Mouse (Mus musculus): ENCODE data around the gene Epha4. TPM values are rescaled to one million over a fixed set of nuclear protein-coding genes. Genes with fewer than 3 reads are reported as not detected.

Gene Epha4
- polyA plus RNA-seq, 1 experiment from 2014 or later: 49.8 TPM

- 58% methylated on average over 5 of the region's 5 CpGs for WGBS
- H3K9ac ChIP-seq: no peak overlapping the region
These were observed 140.8 kb downstream of the Epha4 start for GRCm38 (mm10) chr1:77374054-77374453.

DNA sequence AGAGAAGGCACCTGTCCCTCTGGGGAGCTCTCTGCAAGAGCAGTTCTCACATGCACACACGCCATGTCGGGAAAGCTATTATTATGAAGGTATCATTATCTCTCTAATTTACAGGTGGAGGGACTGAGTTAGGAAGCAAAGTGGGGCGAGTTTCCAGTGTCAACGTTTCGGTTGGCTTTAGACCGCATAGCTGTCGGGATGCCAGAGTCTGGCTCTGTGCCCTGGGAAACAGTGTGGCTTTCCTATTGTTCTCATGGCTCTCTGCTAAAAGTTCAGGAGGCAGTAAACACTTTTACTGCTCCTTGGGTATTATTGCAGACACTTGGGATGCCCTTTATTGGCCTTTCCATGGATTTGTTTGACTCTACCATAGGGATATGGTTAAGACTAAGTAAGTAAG, 144.0 kb downstream of the Epha4 start:
- no peak for ATAC-seq (ENCODE audit: low FRiP score, low read depth)

More at GRCm38 (mm10) chr1:77374054-77374453, 140.8 kb downstream of the Epha4 start:
- no peak overlapping the region for H3K4me3 ChIP-seq
- no peaks in the 10 kb centered on the region for H3K27me3 ChIP-seq
- H3K27ac ChIP-seq (replicated peaks): no peak overlapping the region
- no peak overlapping the region for H3K4me2 ChIP-seq
- H3K36me3 ChIP-seq: peaks cover 15% of the 10 kb centered on the region
- no peaks in the 10 kb centered on the region for H3K9me3 ChIP-seq
- peaks cover 11% of the 10 kb centered on the region for H3K4me1 ChIP-seq (replicated peaks)
- ATAC-seq (ENCODE audit: low FRiP score, low read depth): no peak

DNA sequence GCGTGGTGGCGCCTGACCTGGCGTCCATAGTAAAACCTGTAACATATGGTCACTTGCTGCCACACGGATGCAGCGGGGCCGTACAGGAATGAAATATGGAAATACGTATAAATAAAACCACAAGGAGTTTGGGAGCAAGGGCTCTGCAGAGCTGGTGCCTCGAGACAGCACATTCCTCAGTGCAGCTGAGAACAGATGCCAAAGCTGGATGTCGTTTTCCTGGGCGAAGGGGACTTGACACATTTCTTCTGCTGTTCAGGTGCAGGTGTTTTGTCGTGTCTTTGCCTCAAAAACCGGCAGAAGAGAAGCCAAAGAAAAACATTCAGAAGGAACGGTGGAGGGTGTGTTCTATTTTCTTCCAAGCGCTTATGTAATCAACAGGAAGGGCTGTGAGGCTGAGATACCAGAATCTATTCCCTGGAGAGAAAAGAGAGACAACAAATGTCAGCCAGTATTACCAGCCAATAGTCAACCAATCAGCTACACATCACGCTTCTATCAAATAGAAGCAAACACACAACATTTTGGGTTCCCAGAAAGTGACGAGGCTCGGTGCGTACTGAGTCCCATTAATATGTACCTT, 145.5 kb downstream of the Epha4 start:
- Histone ChIP-seq H3K4me1 (replicated peaks) (no peaks in the 10 kb centered on the region; the same call in 1 of the 2 replicates), H3K4me3 (no peak overlapping the region), H3K9me3 (no peaks in the 10 kb centered on the region), H3K36me3 (peaks cover 12% of the 10 kb centered on the region), H3K27me3 (no peaks in the 10 kb centered on the region), H3K4me2 (no peak overlapping the region), H3K27ac (replicated peaks) (no peak overlapping the region), H3K9ac (no peak overlapping the region)
- ATAC-seq (ENCODE audit: low FRiP score, low read depth): no peak
- 84% methylated on average over 18 of the region's 18 CpGs for WGBS

More for the DNA sequence above, 144.0 kb downstream of the Epha4 start:
- Histone ChIP-seq H3K9me3 (no peaks in the 10 kb centered on the region), H3K27ac (replicated peaks) (no peak overlapping the region), H3K36me3 (peaks cover 12% of the 10 kb centered on the region), H3K27me3 (no peaks in the 10 kb centered on the region), H3K4me2 (no peak overlapping the region), H3K4me3 (no peak overlapping the region), H3K4me1 (replicated peaks) (no peaks in the 10 kb centered on the region; the same call in 1 of the 2 replicates), H3K9ac (no peak overlapping the region)
- WGBS: 69% methylated on average over 7 of the region's 7 CpGs

DNA sequence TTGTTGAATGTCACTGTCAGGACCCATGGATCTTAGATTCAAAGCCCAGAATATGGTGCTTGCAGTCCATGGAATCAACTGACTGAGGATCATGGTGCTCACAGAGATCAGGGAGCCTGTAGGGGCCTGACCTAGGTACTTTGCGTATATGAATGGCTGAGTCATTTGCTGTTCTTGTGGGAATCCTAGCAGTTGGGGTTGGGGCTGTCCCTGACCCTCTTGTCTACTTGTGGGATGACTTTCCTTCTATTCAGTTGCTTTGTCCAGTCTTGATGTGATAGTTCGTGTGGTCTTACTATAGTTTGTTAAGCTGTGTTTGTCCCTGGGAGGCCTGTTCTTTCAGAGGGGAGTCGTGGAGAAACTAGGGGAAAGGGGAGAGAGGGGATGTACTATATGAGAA, 149.0 kb downstream of the Epha4 start:
- ATAC-seq (ENCODE audit: low FRiP score, low read depth): no peak
- H3K4me3 ChIP-seq: no peak overlapping the region
- no peak overlapping the region for H3K4me2 ChIP-seq
- WGBS: 80% methylated on average over 3 of the region's 3 CpGs
- no peaks in the 10 kb centered on the region; the same call in 1 of the 2 replicates for H3K4me1 ChIP-seq (replicated peaks)
- no peaks in the 10 kb centered on the region for H3K27me3 ChIP-seq
- H3K27ac ChIP-seq (replicated peaks): no peak overlapping the region
- H3K9me3 ChIP-seq: no peaks in the 10 kb centered on the region
- peaks cover 5% of the 10 kb centered on the region for H3K36me3 ChIP-seq
- no peak overlapping the region for H3K9ac ChIP-seq

DNA sequence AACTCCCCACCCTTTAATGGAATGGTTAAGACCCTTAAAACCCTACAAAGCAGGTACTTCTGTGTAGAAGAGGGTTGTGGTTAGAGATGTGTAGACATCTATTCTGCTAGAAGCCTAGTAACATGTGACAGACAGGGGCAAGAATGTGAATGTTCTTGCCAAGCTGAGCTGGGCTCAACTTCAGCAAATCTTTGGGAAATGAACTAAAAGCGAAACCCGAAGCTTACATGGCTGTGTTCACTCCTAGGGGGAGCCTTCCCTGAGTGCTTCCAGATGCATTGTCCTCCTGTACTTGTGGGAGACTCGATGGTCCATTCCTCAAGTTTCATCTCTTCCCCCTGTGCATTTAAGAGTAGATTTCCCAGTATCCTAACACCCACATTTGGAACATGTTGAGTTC, 150.3 kb downstream of the Epha4 start:
- ATAC-seq (ENCODE audit: low FRiP score, low read depth): no peak
- Histone ChIP-seq H3K4me1 (replicated peaks) (no peaks in the 10 kb centered on the region), H3K9me3 (no peaks in the 10 kb centered on the region), H3K9ac (no peak overlapping the region), H3K27ac (replicated peaks) (no peak overlapping the region), H3K4me3 (no peak overlapping the region), H3K36me3 (peaks cover 5% of the 10 kb centered on the region), H3K4me2 (no peak overlapping the region), H3K27me3 (no peaks in the 10 kb centered on the region)
- 93% methylated on average over 3 of the region's 3 CpGs for WGBS

GRCm38 (mm10) chr1:77363848-77364247, 151.0 kb downstream of the Epha4 start:
- no peak overlapping the region for H3K4me2 ChIP-seq
- H3K9ac ChIP-seq: no peak overlapping the region
- H3K27me3 ChIP-seq: no peaks in the 10 kb centered on the region
- no peak overlapping the region for H3K27ac ChIP-seq (replicated peaks)
- H3K4me1 ChIP-seq (replicated peaks): no peaks in the 10 kb centered on the region
- no peaks in the 10 kb centered on the region; the same call in 1 of the 2 replicates for H3K36me3 ChIP-seq
- ATAC-seq (ENCODE audit: low FRiP score, low read depth): no peak
- no peaks in the 10 kb centered on the region for H3K9me3 ChIP-seq
- 97% methylated on average over 1 of the region's 1 CpGs for WGBS
- H3K4me3 ChIP-seq: no peak overlapping the region

DNA sequence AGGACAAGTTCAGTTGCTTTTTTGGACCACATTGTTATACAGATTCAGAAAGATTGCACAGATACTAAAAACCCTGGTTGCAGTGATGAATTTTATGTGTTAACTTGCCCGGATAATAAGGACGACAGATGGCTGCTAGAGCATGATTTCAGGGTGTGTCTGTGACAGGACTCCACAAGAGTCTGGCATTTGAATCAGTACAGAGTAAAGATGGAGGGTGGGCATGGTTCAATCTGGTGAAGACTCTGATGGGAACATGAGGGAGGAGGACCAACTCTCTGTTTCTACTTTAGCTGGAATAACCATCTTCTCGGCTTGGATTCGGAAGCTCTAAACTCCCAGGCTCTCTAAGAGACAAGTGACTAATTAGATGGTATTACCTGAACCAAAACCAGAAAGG, 168.4 kb downstream of the Epha4 start:
- Histone ChIP-seq H3K27me3 (no peaks in the 10 kb centered on the region), H3K27ac (replicated peaks) (no peak overlapping the region)
- 82% methylated on average over 4 of the region's 4 CpGs for WGBS

DNA sequence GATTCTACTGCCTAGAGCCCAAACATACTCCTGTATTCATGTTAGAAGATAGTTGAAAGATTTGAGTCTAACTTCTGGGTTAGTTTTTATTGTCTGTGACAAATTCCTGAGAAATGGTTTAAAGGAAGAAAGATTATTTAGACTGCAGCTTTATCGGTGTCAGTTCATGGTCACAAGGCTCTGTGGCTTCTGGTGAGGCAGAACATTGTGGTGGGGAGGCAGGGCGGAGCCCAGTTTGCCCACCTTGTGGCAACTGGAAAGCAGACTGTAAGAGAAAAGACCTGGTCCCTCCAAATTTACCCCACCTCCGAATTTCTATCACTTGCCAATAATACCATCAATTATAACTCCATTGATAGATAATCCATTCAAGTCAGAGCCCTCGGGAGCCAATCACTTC, 171.1 kb downstream of the Epha4 start:
- Histone ChIP-seq H3K9me3 (no peaks in the 10 kb centered on the region), H3K4me3 (no peak overlapping the region), H3K27ac (replicated peaks) (no peak overlapping the region), H3K9ac (no peak overlapping the region), H3K4me2 (no peak overlapping the region), H3K36me3 (no peaks in the 10 kb centered on the region), H3K27me3 (no peaks in the 10 kb centered on the region), H3K4me1 (replicated peaks) (no peaks in the 10 kb centered on the region)
- WGBS: 92% methylated on average over 4 of the region's 4 CpGs
- no peak for ATAC-seq (ENCODE audit: low FRiP score, low read depth)

More for the DNA sequence above, 168.4 kb downstream of the Epha4 start:
- no peaks in the 10 kb centered on the region for H3K36me3 ChIP-seq
- H3K9ac ChIP-seq: no peak overlapping the region
- no peak overlapping the region for H3K4me3 ChIP-seq
- no peaks in the 10 kb centered on the region for H3K9me3 ChIP-seq
- ATAC-seq (ENCODE audit: low FRiP score, low read depth): no peak
- no peaks in the 10 kb centered on the region for H3K4me1 ChIP-seq (replicated peaks)
- no peak overlapping the region for H3K4me2 ChIP-seq

DNA sequence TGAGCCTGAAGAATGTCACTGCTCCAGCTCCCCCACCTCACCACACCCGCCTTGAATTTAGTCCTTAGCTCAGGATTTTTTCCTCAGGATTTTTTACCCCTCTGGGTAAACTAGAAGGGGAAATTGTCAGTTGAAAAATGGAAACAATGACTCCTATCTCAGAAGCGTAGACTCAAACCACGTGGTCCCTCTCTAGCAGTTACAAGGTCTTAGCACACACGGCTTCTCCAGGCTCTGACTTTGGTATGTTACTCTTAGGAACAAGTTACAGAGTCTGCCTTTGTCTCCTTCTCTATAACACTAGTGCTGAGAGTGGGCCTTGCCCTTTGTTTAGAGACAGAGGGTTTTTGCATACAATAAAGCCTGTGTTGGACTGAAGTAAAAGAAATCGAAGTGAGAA, 175.2 kb downstream of the Epha4 start:
- Histone ChIP-seq H3K4me1 (replicated peaks) (no peaks in the 10 kb centered on the region), H3K9ac (no peak overlapping the region), H3K9me3 (no peaks in the 10 kb centered on the region), H3K27ac (replicated peaks) (no peak overlapping the region), H3K4me2 (no peak overlapping the region), H3K36me3 (no peaks in the 10 kb centered on the region), H3K4me3 (no peak overlapping the region), H3K27me3 (no peaks in the 10 kb centered on the region)
- no peak for ATAC-seq (ENCODE audit: low FRiP score, low read depth)
- WGBS: 83% methylated on average over 5 of the region's 5 CpGs

DNA sequence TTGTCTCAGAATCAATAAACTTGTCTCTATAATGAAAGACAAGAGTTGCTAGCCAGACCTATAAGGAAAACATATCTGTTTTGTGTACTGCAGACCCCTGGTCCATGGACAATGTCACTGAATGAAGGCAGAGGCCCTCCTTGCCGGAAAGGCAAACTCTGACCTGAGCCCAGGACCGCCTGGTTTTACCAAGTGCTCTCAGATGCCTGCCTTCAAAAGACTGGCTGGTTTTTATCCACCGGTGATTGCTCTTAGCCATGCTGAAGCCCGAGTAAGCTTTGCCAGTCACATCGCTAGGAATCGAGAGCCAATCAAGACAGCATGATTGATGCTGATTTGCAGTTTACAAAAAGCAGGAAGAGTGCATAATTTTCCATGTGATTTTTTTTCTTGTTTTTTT, 176.5 kb downstream of the Epha4 start:
- no peak for ATAC-seq (ENCODE audit: low FRiP score, low read depth)
- WGBS: 48% methylated on average over 6 of the region's 6 CpGs
- no peaks in the 10 kb centered on the region for H3K36me3 ChIP-seq
- no peak overlapping the region for H3K4me3 ChIP-seq
- H3K4me2 ChIP-seq: no peak overlapping the region
- no peak overlapping the region for H3K27ac ChIP-seq (replicated peaks)
- no peak overlapping the region for H3K9ac ChIP-seq
- no peaks in the 10 kb centered on the region for H3K4me1 ChIP-seq (replicated peaks)
- no peaks in the 10 kb centered on the region for H3K27me3 ChIP-seq
- H3K9me3 ChIP-seq: no peaks in the 10 kb centered on the region

DNA sequence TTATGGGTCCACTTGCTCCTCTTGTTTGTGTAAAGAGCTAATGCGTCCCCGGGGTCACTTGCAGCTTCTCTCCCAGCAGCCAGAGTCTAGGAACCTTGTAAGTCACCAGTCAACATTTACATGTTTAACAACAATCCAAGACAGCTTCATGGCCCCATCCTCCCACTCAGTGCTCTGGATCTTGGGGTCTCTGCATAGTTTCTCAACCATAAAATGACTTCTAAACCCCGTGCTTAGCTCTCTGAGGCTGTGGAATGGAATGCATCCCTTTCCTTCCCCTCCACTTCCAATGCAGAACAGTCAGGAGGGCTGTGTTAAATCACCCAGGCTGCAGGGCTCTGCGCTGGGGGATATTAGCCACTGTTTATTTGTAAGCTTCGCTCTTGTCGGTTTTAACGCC, 178.0 kb downstream of the Epha4 start:
- Histone ChIP-seq H3K27me3 (no peaks in the 10 kb centered on the region), H3K4me2 (no peak overlapping the region), H3K27ac (replicated peaks) (no peak overlapping the region), H3K9ac (no peak overlapping the region), H3K4me3 (no peak overlapping the region), H3K36me3 (no peaks in the 10 kb centered on the region), H3K9me3 (no peaks in the 10 kb centered on the region), H3K4me1 (replicated peaks) (no peaks in the 10 kb centered on the region)
- ATAC-seq (ENCODE audit: low FRiP score, low read depth): no peak
- 86% methylated on average over 7 of the region's 7 CpGs for WGBS

GRCm38 (mm10) chr1:77318597-77319127, 196.2 kb downstream of the Epha4 start:
- no peak overlapping the region for H3K4me2 ChIP-seq
- 89% methylated on average over 4 of the region's 4 CpGs for WGBS
- H3K36me3 ChIP-seq: no peaks in the 10 kb centered on the region
- H3K9me3 ChIP-seq: no peaks in the 10 kb centered on the region
- H3K27me3 ChIP-seq: no peaks in the 10 kb centered on the region
- no peaks in the 10 kb centered on the region for H3K4me1 ChIP-seq (replicated peaks)
- ATAC-seq (ENCODE audit: low FRiP score, low read depth): no peak
- H3K4me3 ChIP-seq: no peak overlapping the region
- H3K9ac ChIP-seq: no peak overlapping the region
- H3K27ac ChIP-seq (replicated peaks): no peak overlapping the region
